Mouse (Mus musculus): ENCODE results near the gene Traip.
"Not testable (repeated sequence)": the region's sequence is repeated elsewhere in the genome, so short reads cannot be mapped to it uniquely, and the experiment has no call there.

Gene Traip

GRCm38 (mm10) chr9:108001922-108002770 is 52.2 kb downstream of the Traip start, which contains the start of gene Ip6k1:
Gene Ip6k1 (plus strand): TSS chr9:108002501.
- DNase-seq (ENCODE audit: low read depth, low spot score): peak; percentile 100

GRCm38 (mm10) chr9:108002778-108003530 is 53.0 kb downstream of the Traip start:
- peak; percentile 32 for DNase-seq (ENCODE audit: low read depth, low spot score)

- DNase-seq (ENCODE audit: low read depth, low spot score): no peak
Measured at GRCm38 (mm10) chr9:108003531-108003890, 53.6 kb downstream of the Traip start.

GRCm38 (mm10) chr9:108008041-108008440 is 58.1 kb downstream of the Traip start:
- DNase-seq (ENCODE audit: low read depth, low spot score): no peak

GRCm38 (mm10) chr9:108010385-108010784 is 60.4 kb downstream of the Traip start:
- no peak for DNase-seq (ENCODE audit: low read depth, low spot score)

- not testable (repeated sequence) for DNase-seq (ENCODE audit: low read depth, low spot score)
Measured at GRCm38 (mm10) chr9:108013577-108013976, 63.6 kb downstream of the Traip start.

GRCm38 (mm10) chr9:108017127-108017526 is 67.2 kb downstream of the Traip start:
- peak; percentile 79 for DNase-seq (ENCODE audit: low read depth, low spot score)

GRCm38 (mm10) chr9:108020741-108021140 is 70.8 kb downstream of the Traip start:
- DNase-seq (ENCODE audit: low read depth, low spot score): no peak
